Mouse (Mus musculus): Measurements from ENCODE around the gene Igfbp6.

Igfbp6 gene

GRCm38 (mm10) chr15:102108651-102109525, 35.3 kb upstream of the Igfbp6 start:
- DNase-seq (ENCODE audit: low spot score in 2 of 2), result peak in 1 of 2 experiments; percentile 66

- DNase-seq (ENCODE audit: low spot score in 2 of 2), result no peak
These were observed 33.9 kb upstream of the Igfbp6 start for GRCm38 (mm10) chr15:102110271-102110670.

- no peak for DNase-seq (ENCODE audit: low spot score in 2 of 2)
These were observed 33.3 kb upstream of the Igfbp6 start for GRCm38 (mm10) chr15:102110701-102111494.

- DNase-seq (ENCODE audit: low spot score in 2 of 2), result no peak
These were observed 32.7 kb upstream of the Igfbp6 start for GRCm38 (mm10) chr15:102111495-102111829.

GRCm38 (mm10) chr15:102112181-102112580, 32.0 kb upstream of the Igfbp6 start:
- DNase-seq (ENCODE audit: low spot score in 2 of 2), result no peak

GRCm38 (mm10) chr15:102112827-102113226, 31.3 kb upstream of the Igfbp6 start:
- DNase-seq (ENCODE audit: low spot score in 2 of 2), result no peak

GRCm38 (mm10) chr15:102113674-102114073, 30.5 kb upstream of the Igfbp6 start:
- DNase-seq (ENCODE audit: low spot score in 2 of 2), result no peak

GRCm38 (mm10) chr15:102114651-102115260, 29.4 kb upstream of the Igfbp6 start:
- DNase-seq (ENCODE audit: low spot score in 2 of 2), result no peak

GRCm38 (mm10) chr15:102115731-102116231, 28.4 kb upstream of the Igfbp6 start:
- no peak for DNase-seq (ENCODE audit: low spot score in 2 of 2)

GRCm38 (mm10) chr15:102116753-102117415, 27.3 kb upstream of the Igfbp6 start:
- DNase-seq (ENCODE audit: low spot score in 2 of 2), result no peak

GRCm38 (mm10) chr15:102117461-102118443, 26.4 kb upstream of the Igfbp6 start:
- no peak for DNase-seq (ENCODE audit: low spot score in 2 of 2)

GRCm38 (mm10) chr15:102118591-102118990, 25.6 kb upstream of the Igfbp6 start:
- no peak for DNase-seq (ENCODE audit: low spot score in 2 of 2)

GRCm38 (mm10) chr15:102119121-102119830, 24.9 kb upstream of the Igfbp6 start:
- no peak for DNase-seq (ENCODE audit: low spot score in 2 of 2)

- DNase-seq (ENCODE audit: low spot score in 2 of 2), result no peak
These were observed 24.4 kb upstream of the Igfbp6 start for GRCm38 (mm10) chr15:102119831-102120170.

- DNase-seq (ENCODE audit: low spot score in 2 of 2), result no peak
These were observed 23.6 kb upstream of the Igfbp6 start for GRCm38 (mm10) chr15:102120530-102120929.

GRCm38 (mm10) chr15:102126303-102126702, 17.9 kb upstream of the Igfbp6 start:
- DNase-seq (ENCODE audit: low spot score in 2 of 2), result no peak

- DNase-seq (ENCODE audit: low spot score in 2 of 2), result no peak
These were observed 10.8 kb upstream of the Igfbp6 start for GRCm38 (mm10) chr15:102133314-102133713.

- DNase-seq (ENCODE audit: low spot score in 2 of 2), result no peak
These were observed 9.5 kb upstream of the Igfbp6 start for GRCm38 (mm10) chr15:102134709-102135108.

GRCm38 (mm10) chr15:102135522-102136128, 8.5 kb upstream of the Igfbp6 start:
- DNase-seq (ENCODE audit: low spot score in 2 of 2), result no peak

Data from right cerebral cortex, postnatal 36 days (tissue).